Mouse (Mus musculus): ENCODE data around the gene Psapl1. TPM values are rescaled to one million over a fixed set of nuclear protein-coding genes. Genes with fewer than 3 reads are reported as not detected.

Psapl1 gene
- total and polyA plus RNA-seq, 3 experiments: not detected

DNA sequence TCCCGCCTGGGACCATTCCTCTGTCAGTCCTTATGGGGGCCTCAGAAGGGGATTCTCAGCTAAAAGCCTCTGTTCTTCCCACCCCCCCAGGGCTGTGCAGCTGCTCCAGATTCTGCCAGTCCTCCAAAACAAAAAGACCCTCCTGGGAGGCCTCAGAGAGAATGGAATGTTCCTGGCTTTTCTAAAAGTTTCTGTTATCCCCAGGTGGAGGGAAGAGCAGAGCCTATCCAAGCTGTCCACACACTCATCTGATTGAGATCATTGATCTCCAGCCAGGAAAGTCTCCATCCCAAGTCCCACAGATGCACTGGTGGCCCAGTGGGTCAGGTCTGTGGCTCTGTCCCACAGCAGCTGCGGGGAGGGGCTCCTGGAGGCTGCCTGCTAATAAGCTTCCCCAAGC lies 11.1 kb upstream of the Psapl1 start:
- no peak for DNase-seq (ENCODE audit: low read depth, low spot score)
- Histone ChIP-seq H3K9ac (ENCODE audit: control insufficient read depth, low read depth, low read length, poor library complexity, severe bottlenecking) (no peak overlapping the region), H3K27ac (ENCODE audit: control insufficient read depth, low read depth, low read length) (no peak overlapping the region), H3K27me3 (ENCODE audit: control insufficient read depth in 1 of 2, insufficient read depth in 2 of 2, low read length in 2 of 2) (no peaks in the 10 kb centered on the region), H3K4me3 (ENCODE audit: control insufficient read depth in 1 of 2, insufficient read depth in 1 of 2, low read depth in 2 of 2, low read length in 2 of 2) (no peak overlapping the region), H3K4me1 (ENCODE audit: control insufficient read depth in 1 of 2, insufficient read depth in 2 of 2, low read length in 2 of 2) (no peaks in the 10 kb centered on the region), H3K9me3 (replicated peaks; ENCODE audit: insufficient read depth, low read length) (no peaks in the 10 kb centered on the region), H3K79me2 (ENCODE audit: control insufficient read depth, insufficient read depth, low read length, poor library complexity) (no peaks in the 10 kb centered on the region), H3K36me3 (ENCODE audit: control insufficient read depth in 1 of 2, insufficient read depth in 2 of 2, low read length in 2 of 2) (no peaks in the 10 kb centered on the region)
- TF ChIP-seq RCOR1 (IDR thresholded peaks at IDR 0.05; ENCODE audit: low read depth, low read length) (no peak), UBTF (IDR thresholded peaks at IDR 0.05; ENCODE audit: borderline replicate concordance, insufficient read depth, low read depth, low read length) (no peak), TCF12 (IDR thresholded peaks at IDR 0.05; ENCODE audit: low read depth, low read length) (no peak), POLR2A (IDR thresholded peaks at IDR 0.05; ENCODE audit: control insufficient read depth in 1 of 2, insufficient read depth in 1 of 2, low read depth in 1 of 2, low read length in 2 of 2, poor library complexity in 1 of 2) (no peak), POLR2AphosphoS2 (IDR thresholded peaks at IDR 0.05; ENCODE audit: low read length) (no peak), SIN3A (IDR thresholded peaks at IDR 0.05; ENCODE audit: low read length) (no peak), SMC3 (IDR thresholded peaks at IDR 0.05; ENCODE audit: low read depth, low read length) (no peak), CHD1 (IDR thresholded peaks at IDR 0.05; ENCODE audit: low read depth, low read length) (no peak), TAL1 (IDR thresholded peaks at IDR 0.05; ENCODE audit: low read length) (no peak), MAZ (IDR thresholded peaks at IDR 0.05; ENCODE audit: low read depth, low read length) (no peak), CHD2 (IDR thresholded peaks at IDR 0.05; ENCODE audit: low read length) (no peak)

DNA sequence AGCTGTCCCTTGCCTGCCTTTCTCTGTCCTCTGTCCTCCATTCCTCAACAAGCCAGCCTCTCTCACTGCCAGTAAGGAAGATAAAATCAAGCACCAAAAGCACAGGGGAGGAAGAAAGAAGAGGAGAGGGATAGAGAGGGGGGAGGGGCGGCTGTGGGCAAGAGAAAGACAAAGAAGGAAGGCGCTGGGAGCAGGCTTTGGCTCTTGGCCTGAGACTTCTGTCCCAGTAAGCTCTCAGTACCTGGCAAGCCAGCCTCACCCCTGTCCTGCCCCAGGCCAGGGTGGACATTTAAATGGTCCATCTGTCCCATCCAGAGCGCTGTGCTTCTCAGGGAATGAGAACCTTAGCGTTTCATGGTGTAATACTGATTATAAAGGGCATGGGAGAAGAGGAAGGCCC lies 9.2 kb upstream of the Psapl1 start:
- Histone ChIP-seq H3K9me3 (replicated peaks; ENCODE audit: insufficient read depth, low read length) (0 out of 2 replicates have a peak, but pooled peaks cover 2% of the 10 kb centered on the region), H3K27ac (ENCODE audit: control insufficient read depth, low read depth, low read length) (no peak overlapping the region), H3K27me3 (ENCODE audit: control insufficient read depth in 1 of 2, insufficient read depth in 2 of 2, low read length in 2 of 2) (no peaks in the 10 kb centered on the region), H3K4me3 (ENCODE audit: control insufficient read depth in 1 of 2, insufficient read depth in 1 of 2, low read depth in 2 of 2, low read length in 2 of 2) (no peak overlapping the region), H3K4me1 (ENCODE audit: control insufficient read depth in 1 of 2, insufficient read depth in 2 of 2, low read length in 2 of 2) (no peaks in the 10 kb centered on the region), H3K36me3 (ENCODE audit: control insufficient read depth in 1 of 2, insufficient read depth in 2 of 2, low read length in 2 of 2) (no peaks in the 10 kb centered on the region), H3K79me2 (ENCODE audit: control insufficient read depth, insufficient read depth, low read length, poor library complexity) (no peaks in the 10 kb centered on the region), H3K9ac (ENCODE audit: control insufficient read depth, low read depth, low read length, poor library complexity, severe bottlenecking) (no peak overlapping the region)
- no peak for DNase-seq (ENCODE audit: low read depth, low spot score)
- TF ChIP-seq TBP (IDR thresholded peaks at IDR 0.05; ENCODE audit: low read depth, low read length): no peak
- TF ChIP-seq ZMIZ1 (IDR thresholded peaks at IDR 0.05; ENCODE audit: low read depth, low read length): no peak
- no peak for TF ChIP-seq GABPA (IDR thresholded peaks at IDR 0.05; ENCODE audit: low read depth, low read length)
- no peak for TF ChIP-seq KAT2A (conservative IDR thresholded peaks at IDR 0.05; ENCODE audit: low read depth, low read length)
- TF ChIP-seq MAX (IDR thresholded peaks at IDR 0.05; ENCODE audit: low read length): no peak
- TF ChIP-seq CHD2 (IDR thresholded peaks at IDR 0.05; ENCODE audit: low read length): no peak

DNA sequence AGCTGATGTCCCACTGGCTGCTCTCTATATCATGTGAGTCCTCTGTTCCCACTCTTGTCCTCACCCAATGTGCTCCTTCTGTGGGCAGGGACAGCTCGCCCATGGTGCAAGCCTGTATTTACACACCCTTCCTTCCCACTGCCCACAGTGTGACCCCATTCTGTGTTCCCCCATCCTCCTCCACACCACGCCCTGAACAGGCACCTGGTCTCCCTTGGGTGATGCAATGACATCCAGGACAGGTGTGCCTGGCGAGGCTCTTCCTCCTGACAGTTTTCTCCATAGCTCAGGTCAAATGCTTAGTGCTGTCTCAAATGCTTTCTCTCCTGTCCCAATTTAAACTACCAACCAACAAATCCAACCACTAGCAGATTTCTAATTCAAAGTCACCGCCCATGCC lies 8.4 kb upstream of the Psapl1 start:
- Histone ChIP-seq H3K36me3 (ENCODE audit: control insufficient read depth in 1 of 2, insufficient read depth in 2 of 2, low read length in 2 of 2) (no peaks in the 10 kb centered on the region), H3K4me3 (ENCODE audit: control insufficient read depth in 1 of 2, insufficient read depth in 1 of 2, low read depth in 2 of 2, low read length in 2 of 2) (no peak overlapping the region), H3K9ac (ENCODE audit: control insufficient read depth, low read depth, low read length, poor library complexity, severe bottlenecking) (no peak overlapping the region), H3K9me3 (replicated peaks; ENCODE audit: insufficient read depth, low read length) (0 out of 2 replicates have a peak, but pooled peaks cover 2% of the 10 kb centered on the region), H3K27ac (ENCODE audit: control insufficient read depth, low read depth, low read length) (no peak overlapping the region), H3K79me2 (ENCODE audit: control insufficient read depth, insufficient read depth, low read length, poor library complexity) (no peaks in the 10 kb centered on the region), H3K27me3 (ENCODE audit: control insufficient read depth in 1 of 2, insufficient read depth in 2 of 2, low read length in 2 of 2) (no peaks in the 10 kb centered on the region), H3K4me1 (ENCODE audit: control insufficient read depth in 1 of 2, insufficient read depth in 2 of 2, low read length in 2 of 2) (no peaks in the 10 kb centered on the region)
- DNase-seq (ENCODE audit: low read depth, low spot score): no peak
- TF ChIP-seq RAD21 (IDR thresholded peaks at IDR 0.05; ENCODE audit: low read depth, low read length) (no peak), ELF1 (IDR thresholded peaks at IDR 0.05; ENCODE audit: low read depth, low read length) (no peak), POLR2AphosphoS2 (IDR thresholded peaks at IDR 0.05; ENCODE audit: low read length) (no peak), E2F4 (IDR thresholded peaks at IDR 0.05; ENCODE audit: borderline replicate concordance, low read depth, low read length) (no peak), HCFC1 (IDR thresholded peaks at IDR 0.05; ENCODE audit: low read depth, low read length) (no peak), USF1 (IDR thresholded peaks at IDR 0.05; ENCODE audit: low read depth, low read length) (no peak), TCF12 (IDR thresholded peaks at IDR 0.05; ENCODE audit: low read depth, low read length) (no peak), NRF1 (IDR thresholded peaks at IDR 0.05; ENCODE audit: insufficient read depth, low read depth, low read length, poor library complexity, severe bottlenecking) (no peak), SMC3 (IDR thresholded peaks at IDR 0.05; ENCODE audit: low read depth, low read length) (no peak), MXI1 (IDR thresholded peaks at IDR 0.05; ENCODE audit: low read depth, low read length) (no peak), TAL1 (IDR thresholded peaks at IDR 0.05; ENCODE audit: low read length) (no peak), CHD1 (IDR thresholded peaks at IDR 0.05; ENCODE audit: low read depth, low read length) (no peak), BHLHE40 (IDR thresholded peaks at IDR 0.05; ENCODE audit: borderline replicate concordance, low read depth, low read length) (no peak), GABPA (IDR thresholded peaks at IDR 0.05; ENCODE audit: low read depth, low read length) (no peak)
